Mouse (Mus musculus): ENCODE results near the gene Adipor2. TPM values are rescaled to one million over a fixed set of nuclear protein-coding genes. Genes with fewer than 3 reads are reported as not detected.
A peak's percentile ranks its signal among the peaks of the same experiment; 100 is the strongest.
"Not testable (repeated sequence)": the region's sequence is repeated elsewhere in the genome, so short reads cannot be mapped to it uniquely, and the experiment has no call there.

Gene Adipor2
- total RNA-seq, 2 experiments from 2014 or later, result 40.5 to 43.1 TPM

- not testable (repeated sequence) for DNase-seq (ENCODE audit: extremely low spot score in 1 of 2, low spot score in 2 of 2)
- intact Hi-C loops (cut with DNase I), result loop anchor here (5.0 kb wide), 1 partner anchor 1121 kb away; no protein-coding TSS in a partner anchor
Measured at GRCm38 (mm10) chr6:119366800-119367199, 50.7 kb downstream of the Adipor2 start.

GRCm38 (mm10) chr6:119363593-119363992, 53.9 kb downstream of the Adipor2 start:
- no peak for DNase-seq (ENCODE audit: extremely low spot score in 1 of 2, low spot score in 2 of 2)
- intact Hi-C loops (cut with DNase I), result no loop called here

GRCm38 (mm10) chr6:119360925-119361702, 56.4 kb downstream of the Adipor2 start:
- DNase-seq (ENCODE audit: extremely low spot score in 1 of 2, low spot score in 2 of 2), result no peak
- intact Hi-C loops (cut with DNase I), result no loop called here

- DNase-seq (ENCODE audit: extremely low spot score in 1 of 2, low spot score in 2 of 2); intact Hi-C loops (cut with DNase I): not testable (repeated sequence)
Measured at GRCm38 (mm10) chr6:119360250-119360649, 57.3 kb downstream of the Adipor2 start.

GRCm38 (mm10) chr6:119358020-119358571, 59.4 kb downstream of the Adipor2 start:
- intact Hi-C loops (cut with DNase I), result no loop called here
- no peak for DNase-seq (ENCODE audit: extremely low spot score in 1 of 2, low spot score in 2 of 2)

GRCm38 (mm10) chr6:119352501-119352900, 65.0 kb downstream of the Adipor2 start:
- intact Hi-C loops (cut with DNase I), result no loop called here

GRCm38 (mm10) chr6:119351656-119352055, 65.8 kb downstream of the Adipor2 start:
- no peak for DNase-seq (ENCODE audit: extremely low spot score in 1 of 2, low spot score in 2 of 2)

More at GRCm38 (mm10) chr6:119352501-119352900, 65.0 kb downstream of the Adipor2 start:
- DNase-seq (ENCODE audit: extremely low spot score in 1 of 2, low spot score in 2 of 2), result no peak

GRCm38 (mm10) chr6:119350703-119351198, 66.8 kb downstream of the Adipor2 start:
- intact Hi-C loops (cut with DNase I), result no loop called here
- no peak for DNase-seq (ENCODE audit: extremely low spot score in 1 of 2, low spot score in 2 of 2)

More at GRCm38 (mm10) chr6:119351656-119352055, 65.8 kb downstream of the Adipor2 start:
- intact Hi-C loops (cut with DNase I), result no loop called here

GRCm38 (mm10) chr6:119348234-119348633, 69.3 kb downstream of the Adipor2 start:
- intact Hi-C loops (cut with DNase I), result loop anchor here (10.0 kb wide), 1 partner anchor 213 kb away; no protein-coding TSS in a partner anchor
- peak; percentile 78 to 83 for DNase-seq (ENCODE audit: extremely low spot score in 1 of 2, low spot score in 2 of 2)

GRCm38 (mm10) chr6:119347813-119348212, 69.7 kb downstream of the Adipor2 start:
- intact Hi-C loops (cut with DNase I), result loop anchor here (1.0 to 10.0 kb wide), 2 partner anchors 128 to 213 kb away; no protein-coding TSS in a partner anchor
- no peak for DNase-seq (ENCODE audit: extremely low spot score in 1 of 2, low spot score in 2 of 2)

- intact Hi-C loops (cut with DNase I), result loop anchor here (10.0 kb wide), 1 partner anchor 211 kb away; no protein-coding TSS in a partner anchor
- DNase-seq (ENCODE audit: extremely low spot score in 1 of 2, low spot score in 2 of 2), result no peak
Measured at GRCm38 (mm10) chr6:119346257-119346656, 71.2 kb downstream of the Adipor2 start.

- DNase-seq (ENCODE audit: extremely low spot score in 1 of 2, low spot score in 2 of 2), result no peak
- intact Hi-C loops (cut with DNase I), result loop anchor here (10.0 kb wide), 1 partner anchor 207 kb away; no protein-coding TSS in a partner anchor
Measured at GRCm38 (mm10) chr6:119341409-119341808, 76.1 kb downstream of the Adipor2 start.

- intact Hi-C loops (cut with DNase I), result no loop called here
- DNase-seq (ENCODE audit: extremely low spot score in 1 of 2, low spot score in 2 of 2), result no peak
Measured at GRCm38 (mm10) chr6:119338121-119338912, 79.2 kb downstream of the Adipor2 start.

GRCm38 (mm10) chr6:119337287-119337686, 80.2 kb downstream of the Adipor2 start:
- intact Hi-C loops (cut with DNase I), result no loop called here
- DNase-seq (ENCODE audit: extremely low spot score in 1 of 2, low spot score in 2 of 2), result no peak

- intact Hi-C loops (cut with DNase I), result no loop called here
- no peak for DNase-seq (ENCODE audit: extremely low spot score in 1 of 2, low spot score in 2 of 2)
Measured at GRCm38 (mm10) chr6:119336124-119336523, 81.4 kb downstream of the Adipor2 start.

- intact Hi-C loops (cut with DNase I), result no loop called here
- no peak for DNase-seq (ENCODE audit: extremely low spot score in 1 of 2, low spot score in 2 of 2)
Measured at GRCm38 (mm10) chr6:119333831-119334230, 83.7 kb downstream of the Adipor2 start.

- no peak for DNase-seq (ENCODE audit: extremely low spot score in 1 of 2, low spot score in 2 of 2)
- intact Hi-C loops (cut with DNase I), result no loop called here
Measured at GRCm38 (mm10) chr6:119333202-119333601, 84.3 kb downstream of the Adipor2 start.

- DNase-seq (ENCODE audit: extremely low spot score in 1 of 2, low spot score in 2 of 2), result peak in 1 of 2 experiments; percentile 15
- intact Hi-C loops (cut with DNase I), result no loop called here
Measured at GRCm38 (mm10) chr6:119332111-119332510, 85.4 kb downstream of the Adipor2 start.

- DNase-seq (ENCODE audit: extremely low spot score in 1 of 2, low spot score in 2 of 2), result peak; percentile 63 to 80
- intact Hi-C loops (cut with DNase I), result no loop called here
Measured at GRCm38 (mm10) chr6:119330506-119330905, 87.0 kb downstream of the Adipor2 start, which contains the start of gene Lrtm2. Lrtm2 (minus strand) TSS chr6:119330766.

Data from left cerebral cortex, postnatal 10 days (tissue).